Mouse (Mus musculus): Measurements from ENCODE around the gene Adgrg1. TPM values are rescaled to one million over a fixed set of nuclear protein-coding genes. Genes with fewer than 3 reads are reported as not detected.

Gene Adgrg1
- polyA plus RNA-seq, 1 experiment from 2014 or later, result 42.4 TPM

GRCm38 (mm10) chr8:94967071-94967470 is 7.5 kb upstream of the Adgrg1 start:
- H3K27me3 ChIP-seq (ENCODE audit: control insufficient read depth, insufficient read depth, low read length), result no peaks in the 10 kb centered on the region
- DNase-seq (ENCODE audit: low spot score), result peak; percentile 40
- H3K36me3 ChIP-seq (ENCODE audit: control insufficient read depth, insufficient read depth, low read length), result no peaks in the 10 kb centered on the region
- peak; percentile 76 for ATAC-seq (ENCODE audit: low FRiP score, low TSS enrichment)
- peak overlapping the region; percentile 79 for H3K27ac ChIP-seq (replicated peaks)
- no peak overlapping the region for H3K9ac ChIP-seq (ENCODE audit: low read length)
- no peak overlapping the region for H3K4me3 ChIP-seq (ENCODE audit: low read depth, low read length)
- H3K4me2 ChIP-seq (replicated peaks; ENCODE audit: low read depth), result no peak overlapping the region
- TF ChIP-seq CTCF (IDR thresholded peaks at IDR 0.05; ENCODE audit: low read depth) (no peak), EP300 (optimal IDR thresholded peaks at IDR 0.05) (no peak)
- WGBS, result 61% methylated on average over 4 of the region's 4 CpGs
- no peaks in the 10 kb centered on the region for H3K4me1 ChIP-seq (replicated peaks; ENCODE audit: control insufficient read depth, insufficient read depth)
- H3K9me3 ChIP-seq (ENCODE audit: control insufficient read depth, low read length), result no peaks in the 10 kb centered on the region

GRCm38 (mm10) chr8:94967554-94967953 is 7.0 kb upstream of the Adgrg1 start:
- 77% methylated on average over 3 of the region's 3 CpGs for WGBS
- H3K36me3 ChIP-seq (ENCODE audit: control insufficient read depth, insufficient read depth, low read length), result no peaks in the 10 kb centered on the region
- H3K4me3 ChIP-seq (ENCODE audit: low read depth, low read length), result no peak overlapping the region
- no peaks in the 10 kb centered on the region for H3K4me1 ChIP-seq (replicated peaks; ENCODE audit: control insufficient read depth, insufficient read depth)
- no peak overlapping the region for H3K4me2 ChIP-seq (replicated peaks; ENCODE audit: low read depth)
- DNase-seq (ENCODE audit: low spot score), result peak; percentile 63
- H3K27me3 ChIP-seq (ENCODE audit: control insufficient read depth, insufficient read depth, low read length), result no peaks in the 10 kb centered on the region
- peak overlapping the region; percentile 79 for H3K27ac ChIP-seq (replicated peaks)
- no peaks in the 10 kb centered on the region for H3K9me3 ChIP-seq (ENCODE audit: control insufficient read depth, low read length)
- peak; percentile 37; the same call in 1 of the 2 replicates for ATAC-seq (ENCODE audit: low FRiP score, low TSS enrichment)
- TF ChIP-seq CTCF (IDR thresholded peaks at IDR 0.05; ENCODE audit: low read depth) (no peak), EP300 (optimal IDR thresholded peaks at IDR 0.05) (no peak)
- no peak overlapping the region for H3K9ac ChIP-seq (ENCODE audit: low read length)

GRCm38 (mm10) chr8:94973270-94973669 is 1.3 kb upstream of the Adgrg1 start:
- Histone ChIP-seq H3K9ac (ENCODE audit: low read length) (no peak overlapping the region), H3K4me3 (ENCODE audit: low read depth, low read length) (no peak overlapping the region), H3K27me3 (ENCODE audit: control insufficient read depth, insufficient read depth, low read length) (no peaks in the 10 kb centered on the region), H3K4me1 (replicated peaks; ENCODE audit: control insufficient read depth, insufficient read depth) (no peaks in the 10 kb centered on the region), H3K4me2 (replicated peaks; ENCODE audit: low read depth) (no peak overlapping the region), H3K27ac (replicated peaks) (no peak overlapping the region), H3K36me3 (ENCODE audit: control insufficient read depth, insufficient read depth, low read length) (no peaks in the 10 kb centered on the region), H3K9me3 (ENCODE audit: control insufficient read depth, low read length) (no peaks in the 10 kb centered on the region)
- TF ChIP-seq CTCF (IDR thresholded peaks at IDR 0.05; ENCODE audit: low read depth) (no peak), EP300 (optimal IDR thresholded peaks at IDR 0.05) (no peak)
- no peak for DNase-seq (ENCODE audit: low spot score)
- WGBS, result 86% methylated on average over 9 of the region's 9 CpGs
- no peak for ATAC-seq (ENCODE audit: low FRiP score, low TSS enrichment)

- WGBS, result 77% methylated on average over 9 of the region's 9 CpGs
- Histone ChIP-seq H3K9me3 (ENCODE audit: control insufficient read depth, low read length) (no peaks in the 10 kb centered on the region), H3K9ac (ENCODE audit: low read length) (no peak overlapping the region)
Measured at GRCm38 (mm10) chr8:94973786-94974185, 765 bp upstream of the Adgrg1 start.

GRCm38 (mm10) chr8:94976651-94977417 is 2.3 kb downstream of the Adgrg1 start:
- Histone ChIP-seq H3K9me3 (ENCODE audit: control insufficient read depth, low read length) (no peaks in the 10 kb centered on the region), H3K27ac (replicated peaks) (peak overlapping the region; percentile 97), H3K36me3 (ENCODE audit: control insufficient read depth, insufficient read depth, low read length) (no peaks in the 10 kb centered on the region), H3K9ac (ENCODE audit: low read length) (peak overlapping the region; percentile 70), H3K4me2 (replicated peaks; ENCODE audit: low read depth) (peak overlapping the region; percentile 63), H3K27me3 (ENCODE audit: control insufficient read depth, insufficient read depth, low read length) (no peaks in the 10 kb centered on the region), H3K4me3 (ENCODE audit: low read depth, low read length) (peak overlapping the region; percentile 43), H3K4me1 (replicated peaks; ENCODE audit: control insufficient read depth, insufficient read depth) (no peaks in the 10 kb centered on the region)
- peak; percentile 89 for DNase-seq (ENCODE audit: low spot score)
- WGBS, result 13% methylated on average over 17 of the region's 17 CpGs
- peak; percentile 64 for ATAC-seq (ENCODE audit: low FRiP score, low TSS enrichment)
- no peak for TF ChIP-seq CTCF (IDR thresholded peaks at IDR 0.05; ENCODE audit: low read depth)
- no peak for TF ChIP-seq EP300 (optimal IDR thresholded peaks at IDR 0.05)

More at GRCm38 (mm10) chr8:94973786-94974185, 765 bp upstream of the Adgrg1 start:
- TF ChIP-seq CTCF (IDR thresholded peaks at IDR 0.05; ENCODE audit: low read depth) (no peak), EP300 (optimal IDR thresholded peaks at IDR 0.05) (no peak)
- no peak overlapping the region for H3K4me3 ChIP-seq (ENCODE audit: low read depth, low read length)
- H3K4me2 ChIP-seq (replicated peaks; ENCODE audit: low read depth), result no peak overlapping the region
- no peak for ATAC-seq (ENCODE audit: low FRiP score, low TSS enrichment)
- no peak for DNase-seq (ENCODE audit: low spot score)
- H3K27ac ChIP-seq (replicated peaks), result peak overlapping the region; percentile 80
- no peaks in the 10 kb centered on the region for H3K27me3 ChIP-seq (ENCODE audit: control insufficient read depth, insufficient read depth, low read length)
- no peaks in the 10 kb centered on the region for H3K4me1 ChIP-seq (replicated peaks; ENCODE audit: control insufficient read depth, insufficient read depth)
- no peaks in the 10 kb centered on the region for H3K36me3 ChIP-seq (ENCODE audit: control insufficient read depth, insufficient read depth, low read length)

- Histone ChIP-seq H3K4me3 (ENCODE audit: low read depth, low read length) (peak overlapping the region; percentile 43), H3K27me3 (ENCODE audit: control insufficient read depth, insufficient read depth, low read length) (no peaks in the 10 kb centered on the region), H3K9me3 (ENCODE audit: control insufficient read depth, low read length) (no peaks in the 10 kb centered on the region), H3K27ac (replicated peaks) (peak overlapping the region; percentile 97), H3K4me1 (replicated peaks; ENCODE audit: control insufficient read depth, insufficient read depth) (no peaks in the 10 kb centered on the region), H3K9ac (ENCODE audit: low read length) (peak overlapping the region; percentile 70), H3K4me2 (replicated peaks; ENCODE audit: low read depth) (peak overlapping the region; percentile 63), H3K36me3 (ENCODE audit: control insufficient read depth, insufficient read depth, low read length) (no peaks in the 10 kb centered on the region)
- no peak for DNase-seq (ENCODE audit: low spot score)
- ATAC-seq (ENCODE audit: low FRiP score, low TSS enrichment), result no peak
- WGBS, result 41% methylated on average over 9 of the region's 9 CpGs
- no peak for TF ChIP-seq EP300 (optimal IDR thresholded peaks at IDR 0.05)
- no peak for TF ChIP-seq CTCF (IDR thresholded peaks at IDR 0.05; ENCODE audit: low read depth)
Measured at GRCm38 (mm10) chr8:94978131-94978530, 3.6 kb downstream of the Adgrg1 start.
